Mouse (Mus musculus) hindbrain, embryonic 12.5 days (tissue): ENCODE measurements around the gene Mast4. TPM values are rescaled to one million over a fixed set of nuclear protein-coding genes. Genes with fewer than 3 reads are reported as not detected.

Experiments used
- ATAC-seq: fragments of 200-750 bp; cut with Nextera tagmentation; 2 replicates; pipeline ENCODE4 v1.8.0; 2017; ENCODE audit warnings: moderate TSS enrichment; ENCODE audit not compliant: low FRiP score
- H3K27ac ChIP-seq: fragments of 300-500 bp; sonication (generic); 2 replicates; pipeline ENCODE4 v1.5.1; 2016; ENCODE audit warnings: mild to moderate bottlenecking
- H3K27me3 ChIP-seq: fragments of 300-500 bp; sonication (generic); 2 replicates; pipeline ENCODE4 v1.6.1; 2016; ENCODE audit warnings: mild to moderate bottlenecking
- H3K36me3 ChIP-seq: fragments of 300-500 bp; sonication (generic); 2 replicates; pipeline ENCODE4 v1.6.1; 2016; ENCODE audit warnings: mild to moderate bottlenecking
- H3K4me1 ChIP-seq: fragments of 300-500 bp; sonication (generic); 2 replicates; pipeline ENCODE4 v1.6.1; 2016
- H3K4me2 ChIP-seq: fragments of 300-500 bp; sonication (generic); replicated peaks from 2 replicates; pipeline ENCODE4 v1.6.1; 2016; ENCODE audit warnings: mild to moderate bottlenecking
- H3K4me3 ChIP-seq: fragments of 300-500 bp; sonication (generic); 2 replicates; pipeline ENCODE4 v1.5.1; 2016; ENCODE audit warnings: mild to moderate bottlenecking
- H3K9ac ChIP-seq: fragments of 300-500 bp; sonication (generic); 2 replicates; pipeline ENCODE4 v1.6.1; 2016; ENCODE audit warnings: mild to moderate bottlenecking, moderate library complexity
- H3K9me3 ChIP-seq: fragments of 300-500 bp; sonication (generic); replicated peaks from 2 replicates; pipeline ENCODE4 v1.6.1; 2016; ENCODE audit warnings: mild to moderate bottlenecking
- WGBS: fragments of 180-500 bp; shearing (Covaris S2); methylation state at CpG from one replicate; pipeline ENCODE4 v1.1.7; 2016; 5-methylcytosine and 5-hydroxymethylcytosine counted together
- polyA plus RNA-seq: library from polyadenylated mRNA; unstranded; fragments of >200 nt; fragmentation: Nextera tagmentation; extraction: Ambion mirVana; gene quantifications from 2 replicates; pipeline ENCODE4 v1.2.1, GENCODE M21; 2016

Gene Mast4
- polyA plus RNA-seq, 1 experiment from 2014 or later = 38.2 TPM

DNA sequence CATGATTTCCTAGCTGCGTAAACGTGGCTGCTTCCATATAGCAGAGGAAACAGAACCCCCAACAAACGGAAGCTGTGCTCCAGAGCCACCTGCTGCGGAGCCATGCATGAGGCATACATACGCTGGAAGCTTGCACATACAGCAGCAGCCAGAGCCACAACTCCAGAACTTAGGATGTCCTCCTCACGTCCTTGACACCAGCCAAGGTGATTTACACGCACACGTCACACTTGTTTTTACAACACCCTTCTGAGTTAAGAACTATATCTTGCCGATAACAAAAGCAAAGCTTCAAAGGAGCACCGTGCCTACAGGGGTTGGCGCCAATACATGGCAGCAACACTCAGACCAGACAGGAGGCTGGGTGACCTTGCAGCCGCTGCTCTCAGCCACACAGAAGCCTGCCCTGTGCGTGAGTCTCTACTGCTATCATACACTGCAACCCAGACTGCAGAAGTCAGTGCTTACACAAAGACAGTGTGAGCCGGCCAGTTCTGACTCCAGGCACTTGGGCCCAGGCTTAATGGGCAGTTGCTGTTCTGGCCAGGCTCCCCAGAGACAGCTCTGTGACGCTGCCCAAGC is 248.7 kb downstream of the Mast4 start:
- Histone ChIP-seq H3K4me2 (no peak overlapping the region), H3K27me3 (no peaks in the 10 kb centered on the region), H3K36me3 (no peaks in the 10 kb centered on the region), H3K27ac (no peak overlapping the region), H3K4me1 (no peaks in the 10 kb centered on the region), H3K4me3 (no peak overlapping the region), H3K9ac (no peak overlapping the region), H3K9me3 (no peaks in the 10 kb centered on the region)
- 81% methylated on average over 15 of the region's 15 CpGs for WGBS
- no peak for ATAC-seq

DNA sequence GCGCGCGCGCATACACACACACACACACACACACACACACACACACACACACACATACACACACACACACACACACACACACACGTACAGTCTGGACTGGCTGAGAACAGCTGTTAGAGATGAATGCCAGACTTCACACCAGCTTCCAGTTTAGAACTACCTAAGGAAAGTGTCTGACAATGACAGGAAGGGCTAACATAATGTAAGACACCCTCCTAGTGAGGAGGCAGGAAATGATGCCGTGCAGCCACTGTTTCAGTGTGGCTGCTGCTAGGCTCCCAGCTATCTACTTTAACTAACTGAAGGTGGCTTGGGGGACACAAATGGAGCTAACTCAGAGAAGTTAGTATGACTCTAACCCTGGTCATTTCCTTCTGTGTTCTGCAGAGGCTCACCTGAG is 251.4 kb downstream of the Mast4 start:
- no peak overlapping the region for H3K9ac ChIP-seq
- no peak overlapping the region for H3K27ac ChIP-seq
- no peaks in the 10 kb centered on the region for H3K4me1 ChIP-seq
- ATAC-seq = no peak
- no peak overlapping the region for H3K4me2 ChIP-seq
- no peak overlapping the region for H3K4me3 ChIP-seq
- H3K36me3 ChIP-seq = no peaks in the 10 kb centered on the region
- 83% methylated on average over 4 of the region's 6 CpGs for WGBS
- H3K27me3 ChIP-seq = no peaks in the 10 kb centered on the region
- H3K9me3 ChIP-seq = no peaks in the 10 kb centered on the region

DNA sequence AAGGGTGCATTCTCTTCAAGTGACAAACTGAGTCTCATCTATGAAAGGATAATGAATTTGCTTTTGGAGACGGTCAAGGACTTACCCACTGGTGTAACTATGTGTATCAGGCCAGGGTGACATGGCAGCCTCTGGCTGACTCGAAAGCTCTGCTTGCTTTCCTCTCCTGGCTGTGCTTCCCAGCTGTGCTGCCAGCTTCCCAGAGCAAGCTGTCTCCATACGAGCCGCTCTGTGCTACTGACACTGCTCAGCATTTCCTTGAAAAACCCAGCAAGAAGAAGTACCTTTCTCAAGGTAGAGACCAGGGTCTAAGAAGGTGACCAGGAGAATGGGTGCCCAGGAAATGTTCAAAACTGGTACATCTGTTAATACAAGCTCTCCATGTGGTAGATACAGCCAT is 254.5 kb downstream of the Mast4 start:
- Histone ChIP-seq H3K4me3 (no peak overlapping the region), H3K36me3 (no peaks in the 10 kb centered on the region), H3K27ac (no peak overlapping the region), H3K9ac (no peak overlapping the region), H3K4me2 (no peak overlapping the region), H3K27me3 (no peaks in the 10 kb centered on the region), H3K4me1 (no peaks in the 10 kb centered on the region), H3K9me3 (no peaks in the 10 kb centered on the region)
- 66% methylated on average over 4 of the region's 4 CpGs for WGBS
- no peak for ATAC-seq

DNA sequence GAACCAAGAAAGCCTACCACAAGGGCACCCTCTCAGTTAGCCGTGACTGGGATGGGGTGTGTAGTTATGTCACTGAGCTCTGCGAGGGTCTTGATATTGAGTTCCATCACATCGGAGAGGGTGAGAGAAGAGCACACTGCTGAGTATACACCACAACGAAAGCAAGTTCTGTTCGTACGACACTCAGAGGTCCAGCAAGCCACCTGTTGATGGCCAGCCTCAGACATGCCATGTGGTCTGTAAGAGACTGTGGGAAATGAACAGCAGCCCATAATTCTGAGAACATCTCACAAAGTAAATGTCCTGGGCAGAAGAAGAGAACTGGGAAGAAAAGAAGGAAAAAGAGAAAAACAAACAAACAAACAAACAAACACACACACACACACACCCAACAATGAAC is 255.5 kb downstream of the Mast4 start:
- H3K9me3 ChIP-seq = no peaks in the 10 kb centered on the region
- no peak overlapping the region for H3K4me3 ChIP-seq
- no peaks in the 10 kb centered on the region for H3K4me1 ChIP-seq
- H3K36me3 ChIP-seq = no peaks in the 10 kb centered on the region
- no peak overlapping the region for H3K27ac ChIP-seq
- H3K9ac ChIP-seq = no peak overlapping the region
- no peak for ATAC-seq
- no peak overlapping the region for H3K4me2 ChIP-seq
- 95% methylated on average over 6 of the region's 6 CpGs for WGBS
- H3K27me3 ChIP-seq = no peaks in the 10 kb centered on the region

DNA sequence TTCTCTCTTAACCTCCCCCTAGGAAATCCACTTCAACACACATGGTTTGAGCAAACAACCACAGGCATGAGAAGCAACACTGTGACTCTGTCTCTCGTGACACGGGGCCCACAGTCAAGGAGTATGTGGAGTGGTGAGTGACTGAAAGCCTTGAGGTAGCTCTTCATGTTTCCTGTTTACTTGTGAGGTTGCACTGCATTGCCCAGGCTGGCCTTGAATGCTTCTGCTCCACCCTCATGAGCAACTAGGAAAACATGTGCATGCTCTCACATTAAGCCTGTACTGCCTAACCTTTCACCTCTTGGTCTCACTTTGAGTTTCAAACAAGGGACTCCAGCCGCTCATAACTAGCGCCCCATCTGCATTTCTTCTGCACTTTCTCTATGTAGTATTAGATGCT is 260.8 kb downstream of the Mast4 start:
- 76% methylated on average over 4 of the region's 4 CpGs for WGBS
- H3K27me3 ChIP-seq = no peaks in the 10 kb centered on the region

DNA sequence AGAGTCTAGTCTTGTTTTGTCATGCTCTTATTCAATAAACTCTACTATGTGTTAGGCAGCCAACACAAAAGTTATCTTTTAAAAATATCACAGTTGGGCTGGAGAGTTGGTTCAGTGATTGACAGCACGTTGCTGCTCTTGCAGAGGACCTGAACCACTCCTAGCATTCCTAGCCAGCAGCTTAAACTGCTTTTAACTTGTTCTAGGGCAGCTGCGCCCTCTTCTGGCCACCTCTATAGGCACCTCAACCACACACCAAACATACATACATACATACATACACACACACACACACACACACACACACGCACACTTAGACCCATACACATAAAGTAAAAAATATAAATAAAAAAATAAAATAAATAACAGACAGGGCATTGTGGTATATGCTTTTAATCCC is 262.5 kb downstream of the Mast4 start:
- H3K27ac ChIP-seq = no peak overlapping the region
- 82% methylated on average over 3 of the region's 3 CpGs for WGBS
- no peak overlapping the region for H3K9ac ChIP-seq
- no peaks in the 10 kb centered on the region for H3K36me3 ChIP-seq
- no peak overlapping the region for H3K4me2 ChIP-seq
- no peaks in the 10 kb centered on the region for H3K9me3 ChIP-seq
- H3K4me1 ChIP-seq = peaks cover 4% of the 10 kb centered on the region; the same call in 1 of the 2 replicates
- H3K27me3 ChIP-seq = no peaks in the 10 kb centered on the region
- ATAC-seq = no peak
- H3K4me3 ChIP-seq = no peak overlapping the region

More for the DNA sequence above, 260.8 kb downstream of the Mast4 start:
- ATAC-seq = no peak
- Histone ChIP-seq H3K9me3 (no peaks in the 10 kb centered on the region), H3K4me1 (no peaks in the 10 kb centered on the region), H3K36me3 (no peaks in the 10 kb centered on the region), H3K9ac (no peak overlapping the region), H3K4me3 (no peak overlapping the region), H3K27ac (no peak overlapping the region), H3K4me2 (no peak overlapping the region)

DNA sequence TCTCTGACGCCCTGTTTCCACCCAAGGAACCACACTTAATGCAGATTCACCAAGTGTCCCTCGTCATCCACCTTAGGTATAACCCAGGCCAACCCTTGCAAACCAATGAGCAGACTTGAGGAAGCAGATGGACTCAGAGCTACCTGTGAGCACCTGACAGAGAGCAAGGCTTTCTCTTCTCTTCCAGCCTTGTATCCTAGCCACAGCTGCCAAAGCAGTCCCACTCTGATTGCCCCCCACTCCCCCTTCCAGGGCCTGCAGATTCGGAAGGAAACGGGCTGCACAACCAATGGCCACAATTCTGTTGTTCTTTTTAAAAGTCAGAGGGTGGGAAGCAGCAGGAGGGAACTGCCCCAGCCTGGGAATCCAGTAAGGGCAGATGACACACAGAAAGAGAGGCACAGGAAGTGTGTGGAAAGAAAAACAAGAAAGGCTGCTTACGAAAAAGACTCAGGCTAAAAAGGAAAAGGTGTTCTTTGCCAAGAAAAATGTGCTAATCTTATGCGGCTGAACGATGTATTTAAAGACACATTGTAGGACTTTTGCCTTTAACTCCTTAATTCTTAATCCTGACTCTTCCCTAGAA is 266.6 kb downstream of the Mast4 start:
- Histone ChIP-seq H3K27me3 (no peaks in the 10 kb centered on the region), H3K9me3 (no peaks in the 10 kb centered on the region), H3K36me3 (no peaks in the 10 kb centered on the region), H3K4me3 (no peak overlapping the region), H3K9ac (no peak overlapping the region), H3K4me1 (peaks cover 4% of the 10 kb centered on the region; the same call in 1 of the 2 replicates), H3K27ac (no peak overlapping the region), H3K4me2 (no peak overlapping the region)
- 36% methylated on average over 7 of the region's 7 CpGs for WGBS
- ATAC-seq = no peak

DNA sequence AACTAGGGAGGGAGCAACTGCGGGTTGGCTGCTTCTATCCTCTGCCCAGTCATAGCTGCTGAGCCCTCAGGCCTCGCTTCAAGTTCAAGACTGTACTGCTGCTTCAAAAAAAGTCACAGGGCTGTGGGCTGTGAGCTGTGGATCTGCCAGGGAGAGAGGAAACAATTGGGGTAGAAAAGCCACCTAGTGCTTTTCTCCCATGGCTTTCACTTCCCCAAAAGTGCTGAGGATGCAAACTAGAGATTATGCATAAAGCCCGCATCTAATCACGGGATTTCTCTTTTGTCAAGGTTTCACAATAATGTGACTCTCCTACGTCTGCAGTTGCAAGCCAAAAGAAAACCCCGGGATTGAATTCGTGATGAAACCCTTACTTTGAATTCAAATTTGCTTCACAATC is 268.9 kb downstream of the Mast4 start:
- Histone ChIP-seq H3K36me3 (no peaks in the 10 kb centered on the region), H3K4me1 (peaks cover 8% of the 10 kb centered on the region), H3K27ac (no peak overlapping the region), H3K4me3 (no peak overlapping the region), H3K4me2 (no peak overlapping the region), H3K9ac (no peak overlapping the region), H3K9me3 (no peaks in the 10 kb centered on the region), H3K27me3 (no peaks in the 10 kb centered on the region)
- no peak for ATAC-seq
- 55% methylated on average over 7 of the region's 7 CpGs for WGBS

DNA sequence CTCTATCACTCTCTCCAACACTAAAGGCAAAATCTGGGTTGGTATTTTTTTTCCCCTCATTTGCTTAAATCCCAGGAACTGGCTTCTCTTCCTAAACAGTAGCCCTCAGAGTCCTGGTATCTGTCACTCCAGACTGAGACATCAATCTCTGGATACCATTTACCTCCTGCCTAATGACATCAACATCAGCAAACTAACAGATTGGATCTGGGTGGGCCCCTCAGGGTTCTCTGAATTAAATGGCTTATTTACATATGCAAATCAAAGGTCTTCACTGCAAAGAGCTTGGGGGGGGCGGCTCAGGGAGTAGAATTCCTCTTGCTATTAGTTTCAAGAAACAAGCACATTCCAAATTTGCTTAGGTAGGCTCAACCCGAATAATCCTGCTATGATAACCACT is 272.6 kb downstream of the Mast4 start:
- Histone ChIP-seq H3K4me2 (no peak overlapping the region), H3K9me3 (no peaks in the 10 kb centered on the region), H3K27ac (no peak overlapping the region), H3K36me3 (no peaks in the 10 kb centered on the region), H3K4me3 (no peak overlapping the region), H3K27me3 (no peaks in the 10 kb centered on the region), H3K4me1 (peaks cover 4% of the 10 kb centered on the region), H3K9ac (no peak overlapping the region)
- ATAC-seq = peak; percentile 64; the same call in 1 of the 2 replicates
- WGBS = 76% methylated on average over 2 of the region's 2 CpGs

DNA sequence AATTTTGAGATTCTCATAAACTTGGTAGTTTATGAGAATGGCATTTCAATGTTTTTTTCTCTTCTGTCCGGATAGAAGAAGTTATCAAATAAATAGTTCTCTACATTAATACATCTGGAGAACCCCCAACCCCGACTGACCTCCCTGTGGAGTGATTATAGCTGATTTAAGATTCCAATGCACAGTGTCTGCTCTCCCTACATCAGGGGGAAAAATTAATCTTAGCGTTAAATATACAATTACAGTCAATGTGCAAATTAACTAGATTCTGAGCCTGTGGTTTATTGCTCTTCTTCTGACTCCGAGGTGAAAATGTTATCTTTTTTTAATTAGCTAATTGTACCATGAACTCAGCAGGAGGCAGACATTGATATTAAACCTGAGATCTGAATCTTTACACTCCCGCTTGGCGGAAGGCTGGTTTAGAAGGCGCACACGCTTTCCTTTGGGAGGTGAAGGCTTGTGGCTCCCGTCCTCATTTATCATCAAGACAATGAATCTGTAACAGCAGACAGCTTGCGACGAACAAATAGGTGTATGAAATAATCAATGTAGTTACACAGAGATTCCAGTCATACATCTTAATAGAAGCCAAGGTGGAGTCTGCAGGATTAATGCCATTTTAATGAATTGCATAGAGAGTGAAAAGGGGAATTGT is 274.2 kb downstream of the Mast4 start:
- peak; percentile 61 for ATAC-seq
- WGBS = 48% methylated on average over 11 of the region's 11 CpGs
- Histone ChIP-seq H3K27ac (0 out of 2 replicates have a peak overlapping the region, but pooled peaks have one; percentile 18), H3K4me2 (no peak overlapping the region), H3K9me3 (no peaks in the 10 kb centered on the region), H3K9ac (no peak overlapping the region), H3K4me3 (no peak overlapping the region), H3K27me3 (no peaks in the 10 kb centered on the region), H3K36me3 (no peaks in the 10 kb centered on the region), H3K4me1 (peaks cover 4% of the 10 kb centered on the region)

DNA sequence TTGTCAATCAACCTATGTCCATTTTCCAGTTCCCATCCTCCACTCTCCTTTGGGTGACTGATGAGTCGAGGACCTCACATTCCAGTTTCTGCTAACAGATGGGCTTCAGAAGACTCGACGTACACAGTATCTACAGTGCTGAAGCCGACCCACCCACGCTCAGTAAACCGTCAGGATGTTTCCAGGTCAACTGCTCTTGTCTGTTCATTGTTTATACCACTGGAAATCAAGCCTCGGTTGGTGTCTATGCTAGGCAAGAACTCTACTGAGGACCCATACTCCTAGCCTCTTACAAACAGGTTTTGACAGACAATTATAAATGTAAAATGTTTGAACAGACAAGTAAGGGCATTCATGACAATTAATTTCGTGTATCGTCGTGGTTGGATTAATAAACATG is 277.8 kb downstream of the Mast4 start:
- Histone ChIP-seq H3K4me3 (no peak overlapping the region), H3K36me3 (no peaks in the 10 kb centered on the region), H3K9me3 (no peaks in the 10 kb centered on the region), H3K27ac (no peak overlapping the region), H3K4me2 (no peak overlapping the region), H3K9ac (no peak overlapping the region), H3K4me1 (peaks cover 4% of the 10 kb centered on the region), H3K27me3 (no peaks in the 10 kb centered on the region)
- no peak for ATAC-seq
- 66% methylated on average over 10 of the region's 10 CpGs for WGBS

DNA sequence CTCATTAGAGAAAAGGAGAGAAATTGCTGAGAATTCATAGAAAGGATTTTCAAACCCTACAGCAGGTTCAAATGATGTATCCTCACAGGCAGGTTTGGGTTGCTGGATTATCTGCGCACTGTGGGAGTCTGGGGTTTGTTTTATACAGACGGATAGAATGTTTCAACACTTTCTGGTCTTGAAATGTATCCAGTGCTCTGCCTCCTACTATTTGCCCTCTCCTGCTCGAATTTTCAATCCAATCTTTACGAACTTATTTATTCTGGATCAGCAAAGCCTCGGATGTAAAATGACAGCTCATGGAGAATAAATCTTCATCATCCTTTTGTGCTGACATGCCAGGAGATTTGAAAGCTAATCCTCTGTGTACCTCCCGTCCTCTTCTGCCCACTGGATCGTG is 281.6 kb downstream of the Mast4 start:
- WGBS = 55% methylated on average over 7 of the region's 7 CpGs
- H3K36me3 ChIP-seq = no peaks in the 10 kb centered on the region
- no peak overlapping the region for H3K9ac ChIP-seq
- no peak overlapping the region for H3K4me2 ChIP-seq
- no peaks in the 10 kb centered on the region for H3K9me3 ChIP-seq
- ATAC-seq = no peak
- no peaks in the 10 kb centered on the region for H3K27me3 ChIP-seq
- no peak overlapping the region for H3K27ac ChIP-seq
- H3K4me3 ChIP-seq = no peak overlapping the region
- H3K4me1 ChIP-seq = no peaks in the 10 kb centered on the region

DNA sequence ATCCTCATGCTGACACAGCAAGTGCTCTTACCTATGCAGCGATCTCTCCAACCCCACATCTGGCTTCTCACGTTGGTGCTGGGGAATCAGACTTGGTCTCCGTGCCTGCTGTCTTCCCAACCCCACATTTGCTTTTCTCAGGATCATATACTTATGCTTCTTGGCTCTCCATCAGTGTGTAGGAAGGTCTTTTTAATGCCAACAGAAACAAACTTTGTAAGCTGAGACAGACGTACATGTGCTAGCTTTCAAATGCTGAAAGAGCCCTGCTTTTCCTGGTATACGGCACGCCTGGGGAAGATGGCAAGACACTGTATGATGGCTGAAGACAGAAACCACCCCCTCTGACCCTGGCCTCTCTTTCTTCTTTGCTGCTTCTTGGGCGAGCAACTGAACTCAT is 285.3 kb downstream of the Mast4 start:
- no peaks in the 10 kb centered on the region for H3K4me1 ChIP-seq
- H3K4me2 ChIP-seq = no peak overlapping the region
- H3K9ac ChIP-seq = no peak overlapping the region
- WGBS = 83% methylated on average over 7 of the region's 7 CpGs
- H3K27ac ChIP-seq = no peak overlapping the region
- ATAC-seq = no peak
- no peaks in the 10 kb centered on the region for H3K9me3 ChIP-seq
- no peak overlapping the region for H3K4me3 ChIP-seq
- no peaks in the 10 kb centered on the region for H3K27me3 ChIP-seq
- H3K36me3 ChIP-seq = no peaks in the 10 kb centered on the region
